Mouse (Mus musculus) T-cell, adult 2 months (primary cell): Measurements from ENCODE around the gene Daam2.
A peak's percentile ranks its signal among the peaks of the same experiment; 100 is the strongest.

ENCODE experiments used
- DNase-seq: peaks from one replicate; pipeline ENCODE4 v3.0.0; 2022; ENCODE audit warnings: low spot score

Gene Daam2

DNA sequence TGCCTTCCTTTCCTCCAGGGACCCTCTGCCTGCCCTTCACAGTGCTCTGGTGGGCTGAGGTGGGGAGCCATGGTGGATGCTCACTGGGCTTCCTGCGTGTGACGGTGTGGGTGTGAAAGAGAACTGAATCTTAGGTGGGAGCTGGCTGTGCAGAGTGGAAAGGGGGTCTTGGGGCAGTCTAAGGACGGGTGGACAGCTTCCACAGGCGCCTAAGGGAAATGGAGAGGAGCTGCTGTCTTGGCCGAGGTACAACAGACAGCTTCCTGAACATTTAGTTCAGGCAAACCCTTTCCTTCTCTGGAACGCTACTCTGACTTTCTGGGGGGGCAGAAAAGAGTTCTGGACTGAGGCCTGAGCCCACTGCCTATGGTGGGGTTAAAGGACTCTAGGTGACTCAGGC, 134.0 kb downstream of the Daam2 start:
- DNase-seq: no peak

DNA sequence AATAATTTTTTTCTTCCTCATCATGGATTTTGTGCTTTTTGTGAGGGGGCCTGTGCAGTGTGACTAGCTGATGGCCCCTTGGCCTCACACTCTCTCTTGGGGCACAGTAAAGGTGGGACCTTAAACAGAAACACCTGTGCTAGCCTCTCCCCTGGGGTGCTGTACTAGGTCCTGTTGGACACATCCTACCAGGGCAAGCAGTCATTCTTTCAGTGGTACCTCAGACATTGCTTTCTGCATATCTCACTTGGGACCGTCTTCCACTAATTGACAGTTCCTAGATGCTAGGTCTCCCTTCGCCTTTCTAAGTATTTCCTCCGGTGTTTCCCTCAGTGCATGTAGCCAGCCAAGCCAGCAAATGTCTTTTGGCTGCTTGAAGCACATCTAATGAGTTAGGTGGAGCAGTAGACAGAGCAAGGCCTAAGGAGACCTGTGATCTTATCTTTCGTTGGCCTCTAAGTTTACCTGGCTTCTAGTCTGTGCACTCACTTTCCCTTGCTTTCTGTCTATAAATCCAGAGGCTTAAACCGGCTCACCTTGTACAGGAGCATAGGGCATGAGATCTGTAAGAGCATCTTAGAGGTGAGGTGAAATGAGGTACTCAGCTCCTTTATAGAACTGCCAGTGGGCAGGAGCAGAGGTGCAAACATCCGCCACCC, 134.5 kb downstream of the Daam2 start:
- no peak for DNase-seq

DNA sequence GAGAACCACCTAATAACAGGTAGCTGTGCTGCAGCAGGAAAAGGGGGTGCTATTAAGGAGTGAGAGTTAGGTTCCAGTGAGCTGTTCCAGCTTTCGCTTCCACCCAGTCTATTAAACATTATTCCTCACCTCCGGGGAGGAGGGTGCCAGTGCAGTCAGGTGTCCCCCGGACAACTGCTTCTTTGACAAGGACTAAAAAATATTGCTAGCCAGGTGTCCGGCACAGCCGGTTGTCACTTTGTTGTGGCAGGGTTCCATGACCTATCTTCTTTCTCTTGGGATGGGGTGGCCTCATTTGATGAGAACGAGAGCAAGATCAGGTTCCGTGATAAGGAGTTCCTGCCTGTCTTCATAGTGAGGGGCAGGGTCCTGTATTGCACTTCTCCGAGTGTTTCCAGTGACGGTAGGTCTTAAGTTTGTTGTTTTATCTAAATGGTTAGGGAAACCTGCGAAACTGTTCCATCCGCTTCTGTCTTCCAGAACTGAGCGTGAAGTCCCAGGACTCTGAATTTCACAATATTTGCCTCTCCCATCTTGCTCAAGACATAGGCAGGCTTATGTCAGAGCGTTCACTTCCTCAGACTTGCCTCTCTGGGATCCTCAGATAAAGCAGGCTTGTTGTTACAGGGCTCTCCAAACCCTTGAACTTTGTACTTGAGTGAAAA, 135.3 kb downstream of the Daam2 start:
- DNase-seq: no peak

DNA sequence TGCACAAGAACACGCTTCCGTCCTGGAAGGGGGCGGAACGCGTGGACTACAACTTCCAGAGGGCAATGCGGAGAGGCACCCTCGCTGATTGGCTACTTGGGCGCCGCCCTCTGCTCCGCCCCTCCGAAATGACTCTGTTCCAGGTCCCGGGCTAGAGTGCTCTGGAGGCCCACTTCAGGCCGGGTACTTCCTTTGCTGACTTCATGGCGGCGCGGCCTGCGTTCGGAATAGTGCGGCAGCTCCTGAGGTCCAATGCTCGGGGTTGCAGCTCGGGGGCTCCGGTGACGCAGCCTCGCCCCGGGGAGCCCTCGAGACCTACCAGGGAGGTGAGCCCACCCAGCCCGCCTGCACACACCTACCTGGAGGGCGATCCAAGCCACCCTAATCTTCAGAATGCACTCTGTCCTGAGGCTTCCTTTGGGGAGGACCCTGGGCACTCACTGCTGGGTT, 135.9 kb downstream of the Daam2 start, which contains the start of gene Mocs1:
Gene Mocs1 (plus strand): TSS at position 124 of the 450 bp plus-strand sequence.
- DNase-seq: peak; percentile 94

DNA sequence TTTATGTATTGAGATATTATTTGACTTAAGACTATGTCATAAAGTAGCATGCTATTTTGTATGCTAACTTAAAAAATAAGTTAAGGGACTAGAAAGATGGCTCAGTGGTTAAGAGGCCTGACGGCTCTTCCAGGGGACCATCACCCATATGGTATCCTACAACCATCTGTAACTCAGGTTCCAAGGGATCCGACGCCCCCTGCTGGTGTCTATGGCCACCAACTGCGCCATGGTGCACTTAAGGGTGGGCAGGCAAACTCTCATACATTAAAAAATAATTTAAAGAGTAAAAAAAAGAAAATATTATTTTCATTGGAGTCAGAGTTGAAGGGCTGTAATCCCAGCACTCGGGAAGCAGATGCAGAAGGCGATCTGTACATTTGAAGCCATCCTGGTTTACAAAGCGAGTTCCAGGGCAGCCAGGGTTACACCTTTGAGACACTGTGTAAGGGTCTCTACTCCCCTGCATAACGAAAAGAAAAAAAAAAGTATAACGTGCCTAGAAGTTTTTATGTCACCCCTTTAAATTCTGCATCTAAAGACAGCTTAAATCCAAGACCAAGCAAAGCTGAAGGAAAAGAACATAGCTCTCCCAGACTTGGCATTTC, 136.4 kb downstream of the Daam2 start:
- no peak for DNase-seq

DNA sequence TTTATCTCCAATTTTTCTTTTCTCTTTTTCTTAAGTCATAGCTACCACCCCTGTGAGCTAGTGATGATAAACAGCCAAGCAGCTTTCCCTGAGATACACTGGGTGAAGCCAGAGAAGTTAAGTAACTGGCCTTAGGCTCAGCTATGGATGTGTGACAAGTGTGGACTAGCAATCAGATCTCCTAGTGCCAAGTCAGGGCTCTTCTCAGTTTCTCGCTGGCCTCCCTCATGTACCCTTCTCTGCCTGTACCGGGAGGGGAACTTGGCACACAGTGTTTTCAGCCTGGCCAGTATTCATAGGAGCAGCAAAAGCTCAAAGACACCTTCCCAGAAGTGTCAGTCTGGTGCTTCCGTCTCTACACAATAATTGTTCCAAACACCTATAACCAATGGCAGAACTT, 140.3 kb downstream of the Daam2 start:
- DNase-seq: no peak

DNA sequence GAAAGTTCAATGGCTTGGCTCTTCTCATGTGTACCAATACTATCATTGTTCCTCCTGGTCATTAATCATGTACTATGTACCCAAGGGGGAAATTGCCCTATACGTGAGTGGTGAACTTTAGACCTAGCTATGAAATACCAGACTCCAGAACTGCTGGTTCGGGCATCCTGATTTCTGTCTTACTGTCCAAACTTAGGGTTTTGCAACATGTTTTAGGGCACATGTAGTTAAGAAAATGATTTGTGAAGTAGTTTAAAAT, 141.1 kb downstream of the Daam2 start:
- DNase-seq: no peak

DNA sequence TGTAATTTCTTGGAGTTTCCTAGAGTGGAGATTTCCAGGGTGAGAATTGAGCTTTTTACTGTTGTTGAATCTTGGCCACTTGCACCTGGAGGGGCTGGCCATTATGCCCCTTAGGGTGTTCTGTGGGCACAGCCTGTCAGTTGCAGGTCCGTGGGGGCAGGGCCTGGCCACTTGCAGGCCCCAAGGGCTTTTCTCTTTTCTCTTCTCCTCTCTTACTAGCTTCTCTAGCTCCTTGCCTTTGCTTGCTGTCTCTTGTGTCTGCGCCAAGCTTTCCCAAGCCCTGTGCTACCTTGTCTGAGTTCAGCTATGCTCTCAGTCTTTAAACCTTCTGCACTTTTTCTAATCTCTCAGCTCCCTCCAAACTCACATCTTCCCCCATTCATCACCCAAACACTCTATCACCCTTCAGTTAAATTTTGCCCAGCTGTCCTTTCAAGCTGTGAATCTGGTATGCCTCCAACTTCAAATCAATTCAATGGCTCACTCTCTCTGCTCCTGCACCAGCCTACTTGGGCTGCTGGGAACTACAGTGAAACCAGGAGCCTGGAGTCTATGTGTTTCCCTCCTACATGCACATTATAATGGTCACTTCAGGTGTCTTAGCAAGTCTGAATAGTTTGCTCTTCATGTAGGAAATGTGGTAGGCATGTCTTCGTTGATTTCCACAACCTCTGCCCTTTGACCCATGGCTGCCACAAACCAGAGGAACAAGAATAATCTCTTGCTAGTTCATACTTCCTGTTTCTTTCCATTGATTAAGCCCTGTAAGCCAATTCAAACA, 141.7 kb downstream of the Daam2 start:
- DNase-seq: no peak

DNA sequence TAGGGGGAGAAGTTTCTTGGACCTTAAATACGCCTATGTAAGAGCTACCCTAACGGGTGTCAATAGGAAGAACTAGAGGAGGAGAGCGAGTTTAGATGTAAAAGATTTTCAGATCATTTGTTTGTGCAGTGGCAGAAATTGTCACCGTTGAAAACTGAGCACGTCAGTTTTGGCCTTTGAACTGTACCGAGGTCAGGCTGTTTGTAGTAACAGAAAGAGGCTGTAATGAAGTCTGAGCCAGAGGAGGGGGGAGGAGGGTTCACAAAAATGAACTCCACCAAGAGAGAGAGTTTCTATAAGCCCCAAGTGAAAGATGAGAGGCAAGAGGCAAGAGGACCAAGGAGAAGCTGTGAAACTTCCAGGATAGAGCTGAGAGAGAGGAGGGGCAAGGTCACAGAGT, 144.3 kb downstream of the Daam2 start:
- DNase-seq: no peak

DNA sequence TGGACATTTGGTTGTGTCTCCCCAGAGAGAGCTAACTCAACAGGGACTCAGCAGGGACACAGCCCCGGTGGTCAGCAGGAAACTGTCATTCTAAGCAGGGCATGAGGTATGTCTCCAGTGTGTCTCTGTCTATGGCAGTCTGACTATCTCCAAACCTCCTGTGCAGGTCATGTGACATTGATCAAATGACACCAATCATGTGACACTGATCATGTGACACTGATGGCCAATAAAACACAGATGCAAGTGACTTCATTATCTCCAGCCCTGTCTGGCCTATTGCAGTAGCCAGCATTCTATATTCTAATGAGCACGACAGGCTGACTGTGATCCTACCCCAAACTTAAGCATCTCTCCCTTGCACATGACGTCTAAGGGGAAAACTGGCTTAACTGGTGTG, 147.9 kb downstream of the Daam2 start:
- no peak for DNase-seq

DNA sequence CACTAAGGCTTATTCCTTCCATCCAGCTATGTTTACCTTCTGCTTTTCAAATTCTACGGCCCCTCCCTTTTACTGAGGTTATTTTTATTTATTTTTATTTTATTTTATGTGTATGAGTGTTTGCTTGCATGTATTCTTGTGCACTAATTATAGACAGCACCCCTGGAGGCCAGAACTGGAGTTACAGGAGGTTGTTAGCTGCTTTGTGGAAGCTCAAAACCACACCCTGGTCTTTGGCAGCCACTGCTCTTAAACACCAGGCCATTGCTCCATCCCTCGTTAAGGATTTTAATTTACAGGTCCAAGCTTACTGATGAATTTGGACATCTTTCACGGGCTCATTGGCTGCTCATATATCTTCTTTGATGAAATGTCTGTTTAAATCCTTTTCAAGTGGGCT, 150.6 kb downstream of the Daam2 start:
- DNase-seq: no peak

DNA sequence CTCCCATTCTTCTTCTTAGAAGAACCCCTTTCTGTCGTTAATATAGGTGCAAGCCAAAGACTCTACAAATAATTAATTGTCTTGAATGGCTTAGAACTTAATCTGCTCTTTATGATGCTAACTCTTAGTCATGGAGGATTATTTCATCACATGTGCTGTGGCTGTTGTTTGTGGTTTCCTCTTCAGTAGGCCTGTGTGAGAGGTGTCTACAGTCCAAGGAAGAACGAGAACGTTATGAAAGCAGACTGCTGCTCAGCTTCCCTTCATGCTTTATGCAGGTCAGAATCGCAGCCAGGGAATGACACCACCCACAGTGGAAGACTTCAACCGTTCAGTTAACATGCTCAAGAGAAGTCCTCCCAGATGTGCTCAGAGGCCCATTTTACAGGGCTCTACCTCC, 151.2 kb downstream of the Daam2 start:
- DNase-seq: no peak
